Mouse (Mus musculus) stomach, embryonic 14.5 days (tissue): ENCODE measurements around the gene Tomm40. TPM values are rescaled to one million over a fixed set of nuclear protein-coding genes. Genes with fewer than 3 reads are reported as not detected.

ENCODE experiments used
- ATAC-seq: fragments of 200-750 bp; cut with Nextera tagmentation; 2 replicates; pipeline ENCODE4 v1.8.0; 2017; ENCODE audit warnings: low read depth, moderate TSS enrichment; ENCODE audit not compliant: insufficient number of reproducible peaks, insufficient read depth, low FRiP score
- H3K27ac ChIP-seq: fragments of 300-500 bp; sonication (generic); 2 replicates; pipeline ENCODE4 v1.5.1; 2014; ENCODE audit warnings: mild to moderate bottlenecking, low read length, moderate library complexity, mixed read lengths
- H3K27me3 ChIP-seq: fragments of 300-500 bp; sonication (generic); 2 replicates; pipeline ENCODE4 v1.6.1; 2014; ENCODE audit warnings: low read length, control low read depth, mixed read lengths; ENCODE audit not compliant: control insufficient read depth, insufficient read depth
- H3K36me3 ChIP-seq: fragments of 300-500 bp; sonication (generic); 2 replicates; pipeline ENCODE4 v1.6.1; 2014; ENCODE audit warnings: mild to moderate bottlenecking, control low read depth, low read length, moderate library complexity, mixed read lengths; ENCODE audit not compliant: control insufficient read depth, insufficient read depth
- H3K4me1 ChIP-seq: fragments of 300-500 bp; sonication (generic); 2 replicates; pipeline ENCODE4 v1.6.1; 2014; ENCODE audit warnings: low read length, control low read depth, mixed read lengths; ENCODE audit not compliant: control insufficient read depth, insufficient read depth
- H3K4me2 ChIP-seq: fragments of 300-500 bp; sonication (generic); replicated peaks from 2 replicates; pipeline ENCODE4 v1.6.1; 2014; ENCODE audit warnings: low read depth, low read length, control low read depth
- H3K4me3 ChIP-seq: fragments of 300-500 bp; sonication (generic); 2 replicates; pipeline ENCODE4 v1.5.1; 2014; ENCODE audit warnings: low read depth, low read length, control low read depth
- H3K9ac ChIP-seq: fragments of 300-500 bp; sonication (generic); replicated peaks from 2 replicates; pipeline ENCODE4 v1.6.1; 2014; ENCODE audit warnings: low read depth, mild to moderate bottlenecking, control low read depth, low read length, moderate library complexity, mixed read lengths
- H3K9me3 ChIP-seq: fragments of 300-500 bp; sonication (generic); 2 replicates; pipeline ENCODE4 v1.6.1; 2016; ENCODE audit warnings: low read depth, low read length, control low read depth; ENCODE audit not compliant: control insufficient read depth
- WGBS: fragments of 180-500 bp; shearing (Covaris S2); extraction: QIAGEN DNeasy Blood & Tissue Kit; methylation state at CpG from one replicate; pipeline ENCODE4 v1.1.7; 2014; 5-methylcytosine and 5-hydroxymethylcytosine counted together
- polyA plus RNA-seq: library from polyadenylated mRNA; unstranded; fragments of >200 nt; fragmentation: Nextera tagmentation; extraction: Ambion mirVana; gene quantifications from 2 replicates; pipeline ENCODE4 v1.2.1, GENCODE M21; 2014

Tomm40 gene
- polyA plus RNA-seq, 1 experiment from 2014 or later: 91.2 TPM

- Histone ChIP-seq H3K27me3 (no peaks in the 10 kb centered on the region), H3K4me2 (peak overlapping the region; percentile 59), H3K4me3 (peak overlapping the region; percentile 20), H3K4me1 (peaks cover 19% of the 10 kb centered on the region), H3K27ac (no peak overlapping the region), H3K36me3 (peaks cover 7% of the 10 kb centered on the region), H3K9me3 (no peaks in the 10 kb centered on the region), H3K9ac (peak overlapping the region; percentile 19; the same call in 1 of the 2 replicates)
- ATAC-seq: no peak
- WGBS: 2% methylated on average over 28 of the region's 28 CpGs
These were observed 17.0 kb downstream of the Tomm40 start for GRCm38 (mm10) chr7:19697949-19698906.

- WGBS: 92% methylated on average over 34 of the region's 34 CpGs
- no peak for ATAC-seq
- no peak overlapping the region for H3K27ac ChIP-seq
These were observed 18.8 kb downstream of the Tomm40 start for GRCm38 (mm10) chr7:19696336-19696873.

GRCm38 (mm10) chr7:19695881-19696280 is 19.4 kb downstream of the Tomm40 start:
- H3K36me3 ChIP-seq: no peaks in the 10 kb centered on the region
- no peaks in the 10 kb centered on the region for H3K27me3 ChIP-seq
- WGBS: 83% methylated on average over 6 of the region's 6 CpGs
- H3K27ac ChIP-seq: no peak overlapping the region
- H3K9ac ChIP-seq: no peak overlapping the region
- H3K9me3 ChIP-seq: no peaks in the 10 kb centered on the region
- H3K4me2 ChIP-seq: no peak overlapping the region
- H3K4me1 ChIP-seq: peaks cover 18% of the 10 kb centered on the region
- no peak overlapping the region for H3K4me3 ChIP-seq
- ATAC-seq: no peak

More at GRCm38 (mm10) chr7:19696336-19696873, 18.8 kb downstream of the Tomm40 start:
- Histone ChIP-seq H3K9me3 (no peaks in the 10 kb centered on the region), H3K9ac (no peak overlapping the region), H3K4me2 (no peak overlapping the region), H3K4me1 (peaks cover 20% of the 10 kb centered on the region), H3K4me3 (no peak overlapping the region), H3K27me3 (no peaks in the 10 kb centered on the region), H3K36me3 (no peaks in the 10 kb centered on the region)

- Histone ChIP-seq H3K4me1 (peaks cover 16% of the 10 kb centered on the region), H3K9me3 (no peaks in the 10 kb centered on the region), H3K4me3 (no peak overlapping the region), H3K4me2 (no peak overlapping the region), H3K27ac (no peak overlapping the region), H3K27me3 (no peaks in the 10 kb centered on the region), H3K9ac (no peak overlapping the region), H3K36me3 (no peaks in the 10 kb centered on the region)
- no peak for ATAC-seq
- 27% methylated on average over 8 of the region's 8 CpGs for WGBS
These were observed 20.0 kb downstream of the Tomm40 start for GRCm38 (mm10) chr7:19695213-19695594.

GRCm38 (mm10) chr7:19694336-19695212 is 20.7 kb downstream of the Tomm40 start:
- Histone ChIP-seq H3K36me3 (no peaks in the 10 kb centered on the region), H3K4me3 (no peak overlapping the region), H3K27me3 (no peaks in the 10 kb centered on the region), H3K4me1 (peaks cover 16% of the 10 kb centered on the region), H3K4me2 (no peak overlapping the region), H3K9ac (no peak overlapping the region), H3K9me3 (no peaks in the 10 kb centered on the region), H3K27ac (no peak overlapping the region)
- no peak for ATAC-seq
- WGBS: 81% methylated on average over 10 of the region's 10 CpGs

- H3K36me3 ChIP-seq: no peaks in the 10 kb centered on the region
- no peaks in the 10 kb centered on the region for H3K27me3 ChIP-seq
- H3K4me3 ChIP-seq: no peak overlapping the region
- no peak overlapping the region for H3K4me2 ChIP-seq
- no peak overlapping the region for H3K9ac ChIP-seq
- peaks cover 4% of the 10 kb centered on the region; the same call in 1 of the 2 replicates for H3K4me1 ChIP-seq
- no peak overlapping the region for H3K27ac ChIP-seq
- WGBS: 28% methylated on average over 10 of the region's 10 CpGs
- H3K9me3 ChIP-seq: no peaks in the 10 kb centered on the region
- no peak for ATAC-seq
These were observed 21.8 kb downstream of the Tomm40 start for GRCm38 (mm10) chr7:19693421-19693820.

GRCm38 (mm10) chr7:19691873-19692865 is 23.1 kb downstream of the Tomm40 start, which contains the start of gene Apoc1:
Apoc1 (minus strand) TSS chr7:19692660.
- H3K27me3 ChIP-seq: no peaks in the 10 kb centered on the region
- H3K4me3 ChIP-seq: no peak within 1 kb of the TSS
- no peaks in the 10 kb centered on the region for H3K36me3 ChIP-seq
- WGBS: 45% methylated on average over 28 of the region's 28 CpGs
- no peak within 1 kb of the TSS for H3K27ac ChIP-seq
- no peak for ATAC-seq
- H3K4me2 ChIP-seq: no peak within 1 kb of the TSS
- no peak within 1 kb of the TSS for H3K9ac ChIP-seq
- no peaks in the 10 kb centered on the region for H3K9me3 ChIP-seq
- H3K4me1 ChIP-seq: 0 out of 2 replicates have a peak, but pooled peaks cover 3% of the 10 kb centered on the region
